Mouse (Mus musculus) heart, adult 8-10 months (tissue): ENCODE data around the gene Gpc4. TPM values are rescaled to one million over a fixed set of nuclear protein-coding genes. Genes with fewer than 3 reads are reported as not detected.

ENCODE experiments used
- DNase-seq: peaks from one replicate; pipeline ENCODE4 v3.0.0; 2022; ENCODE audit warnings: low spot score
- total RNA-seq, 4 experiments: library from RNA; stranded (reverse); gene quantifications; 2 replicates each; pipeline ENCODE4 v1.2.4; 2022

Gene Gpc4
- 10 to 100 TPM; 30.6 to 39.7 (median 34.3) TPM for total RNA-seq

DNA sequence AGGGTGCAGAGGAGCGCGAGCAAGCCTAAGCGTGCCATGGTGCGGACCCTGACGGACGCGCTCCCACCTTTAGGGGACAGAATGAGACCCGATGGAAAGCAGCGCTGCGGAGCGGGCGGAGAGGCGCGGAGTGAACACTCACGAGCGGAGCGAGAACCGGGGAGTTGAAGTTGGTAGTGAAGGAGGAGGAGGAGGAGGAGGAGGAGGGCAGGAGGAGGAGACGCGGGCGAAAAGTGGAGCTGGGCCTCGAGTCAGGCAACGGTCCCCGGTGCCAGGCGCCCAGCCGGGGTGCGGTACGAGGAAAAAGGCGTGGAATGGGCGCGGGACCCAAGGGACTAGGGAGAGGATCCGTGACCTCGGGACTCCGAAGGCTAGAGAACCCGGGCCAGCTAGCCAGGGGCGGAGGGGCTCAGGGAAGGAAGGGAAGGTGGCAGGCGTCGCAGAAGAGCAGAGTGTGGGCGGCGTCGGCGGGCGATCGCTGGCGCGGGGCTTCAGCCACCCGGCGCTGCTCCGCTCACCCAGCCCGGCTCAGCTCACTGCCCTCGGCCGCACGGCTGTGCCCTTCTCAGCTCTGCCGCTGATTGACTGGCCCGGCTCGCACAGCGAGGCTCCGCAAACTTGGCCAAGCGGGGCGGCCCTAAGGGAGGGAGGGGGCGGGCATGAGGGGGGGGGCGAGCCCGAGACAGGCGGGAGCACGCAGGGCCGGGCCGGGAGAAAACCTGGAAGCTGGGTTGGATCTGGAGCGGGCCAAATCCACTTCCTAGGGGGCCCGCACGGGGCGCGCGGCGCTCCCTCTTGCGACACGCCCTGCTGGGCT lies at the start of gene Gpc4:
Gpc4 (minus strand) TSS at position 515 of the 817 bp plus-strand sequence.
- DNase-seq, result peak; percentile 50

DNA sequence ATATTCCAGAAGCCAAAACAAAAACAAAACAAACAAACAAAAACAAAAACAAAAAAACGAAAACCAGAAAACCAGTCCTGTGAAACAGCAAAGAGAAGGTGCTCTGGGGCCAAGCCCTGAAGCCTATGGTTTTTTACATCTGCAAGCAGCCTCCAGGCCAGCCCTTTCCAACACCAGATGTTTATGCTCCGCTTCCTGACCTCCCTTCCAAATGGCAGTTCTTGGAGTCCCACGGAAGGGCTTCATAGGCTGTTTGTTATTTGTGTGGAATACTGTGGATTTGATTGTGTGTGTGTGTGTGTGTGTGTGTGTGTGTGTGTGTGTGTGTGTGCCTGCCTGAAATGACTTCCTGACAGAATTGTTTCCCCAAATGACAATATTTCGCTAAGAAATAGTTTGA lies 47.8 kb upstream of the Gpc4 start:
- no peak for DNase-seq

DNA sequence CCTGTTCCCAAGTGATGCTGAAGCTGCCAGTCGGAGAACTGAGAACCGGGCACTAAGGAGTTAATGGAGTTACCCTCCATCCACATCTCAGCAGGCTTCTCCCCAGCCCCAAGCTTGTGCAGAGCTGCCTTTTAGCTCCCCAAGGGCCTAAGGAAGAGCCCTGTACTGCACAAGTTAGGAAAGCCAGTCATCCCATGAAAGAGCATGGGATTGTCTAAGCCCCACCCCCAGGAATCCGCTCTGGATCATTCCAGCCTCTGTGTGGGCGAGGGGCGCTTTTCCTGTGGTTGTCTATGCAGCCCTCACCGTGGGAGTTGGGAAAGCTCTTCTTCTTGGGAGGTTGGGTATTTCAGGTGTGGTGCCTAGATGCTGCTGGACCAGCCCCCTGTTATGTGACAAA lies 34.8 kb upstream of the Gpc4 start:
- DNase-seq, result no peak

DNA sequence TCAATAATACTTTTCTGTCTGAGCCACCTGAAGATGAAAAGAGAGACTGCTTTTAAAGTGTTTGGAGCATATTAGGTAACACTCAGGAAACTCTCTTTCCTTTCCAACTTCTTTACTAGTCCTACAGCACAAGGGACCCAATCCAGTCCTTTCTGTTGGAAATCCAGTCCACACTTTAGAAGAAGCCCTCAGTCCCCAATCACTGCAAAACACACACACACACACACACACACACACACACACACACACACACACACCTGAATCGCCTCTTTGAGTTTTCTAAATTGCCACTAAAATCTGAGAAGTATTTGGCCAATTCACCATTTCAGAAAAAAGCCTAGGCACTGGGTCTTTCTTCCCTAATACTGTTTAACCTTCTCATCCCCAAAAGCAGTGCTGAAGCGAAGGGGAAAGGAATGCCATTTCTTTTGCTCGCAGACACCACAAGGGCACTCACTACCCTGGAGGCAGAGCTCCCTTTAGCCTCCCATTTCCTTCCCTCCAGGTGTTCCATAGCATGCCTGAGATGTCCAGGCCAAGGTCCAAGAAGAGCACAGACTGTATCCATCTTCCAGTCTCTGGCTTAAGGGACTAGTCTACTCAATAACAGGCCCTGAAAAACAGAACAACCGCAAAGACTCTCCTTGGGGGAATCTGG lies 28.4 kb upstream of the Gpc4 start:
- DNase-seq, result peak; percentile 10

DNA sequence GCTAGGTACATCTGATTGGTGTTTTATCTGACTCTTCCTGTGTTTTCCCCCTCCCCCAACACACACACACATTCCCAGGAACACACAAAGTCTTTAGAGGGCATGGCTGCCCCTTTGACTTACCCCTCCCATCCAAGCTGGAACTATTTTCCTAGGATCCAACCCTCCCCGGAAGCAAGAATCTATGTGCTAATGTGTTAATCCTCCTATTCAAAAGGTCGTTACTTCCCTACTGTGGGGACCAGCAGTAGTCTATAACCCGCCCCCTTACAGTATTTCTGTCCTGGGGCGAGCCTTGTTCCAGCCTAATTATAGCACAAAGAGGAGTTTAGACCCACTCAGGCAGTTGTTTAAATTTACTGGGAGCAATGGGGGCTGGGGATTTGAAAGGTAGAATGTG lies 24.0 kb upstream of the Gpc4 start:
- no peak for DNase-seq

DNA sequence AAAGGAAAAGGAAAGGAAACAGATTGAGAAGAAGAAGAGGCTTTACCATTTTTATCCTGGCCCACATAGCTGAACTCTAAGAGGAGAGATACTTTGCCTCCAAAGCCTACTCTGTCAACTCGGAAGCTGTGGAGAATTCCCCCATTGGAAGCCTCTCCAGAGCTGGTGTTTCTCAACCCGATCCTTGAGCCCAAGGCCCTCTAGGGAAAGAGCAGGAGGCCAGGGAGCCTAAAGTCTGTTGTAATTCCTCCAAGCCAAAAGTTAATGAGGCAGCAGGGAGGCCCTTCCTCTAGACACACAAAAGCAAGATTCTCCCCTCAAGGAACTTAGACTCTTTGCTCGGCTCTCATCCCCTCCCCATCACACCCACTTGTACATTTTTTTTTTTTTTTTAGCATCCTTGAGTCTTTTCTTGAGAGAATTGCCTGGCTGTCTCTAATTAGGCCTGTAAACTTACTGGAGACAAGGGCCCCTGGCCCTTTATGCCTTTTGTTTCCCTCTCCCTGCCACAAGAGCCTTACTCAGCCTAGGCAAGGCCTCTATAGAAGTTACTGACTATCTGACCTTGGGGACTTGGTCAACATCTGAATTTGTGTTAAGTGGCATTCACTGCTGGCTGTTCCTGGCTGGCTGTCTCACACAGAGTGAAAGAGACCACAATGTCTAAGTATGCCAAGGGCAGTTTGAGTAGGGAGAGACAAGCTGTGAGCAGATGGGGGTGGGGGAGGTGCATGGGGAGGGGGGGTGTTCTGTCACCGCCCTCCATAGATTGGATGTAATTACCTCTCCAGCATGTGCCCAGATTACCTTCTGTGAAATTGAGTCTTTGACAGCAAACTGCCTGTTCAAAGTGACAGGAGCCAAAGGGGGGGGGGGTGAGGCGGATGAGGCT lies 18.7 kb upstream of the Gpc4 start:
- no peak for DNase-seq

DNA sequence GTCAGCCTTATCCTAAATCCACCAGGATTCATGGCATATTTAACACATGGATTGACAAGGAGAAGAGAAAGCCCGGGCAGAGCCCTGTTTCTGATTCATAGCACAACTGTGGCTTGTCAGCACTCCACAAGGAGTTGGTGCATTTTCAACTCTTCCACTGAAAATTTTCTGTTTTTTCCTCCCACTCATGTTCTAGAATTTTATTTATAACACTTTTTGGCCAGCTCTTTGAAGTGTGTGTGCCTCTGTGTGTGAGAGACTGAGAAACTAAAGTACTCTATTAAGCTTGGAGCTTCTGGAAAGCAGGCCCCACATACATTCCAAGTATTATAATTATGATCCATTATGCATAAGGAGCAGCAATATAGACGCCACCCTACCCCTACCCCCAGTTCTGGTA lies 16.3 kb upstream of the Gpc4 start:
- DNase-seq, result no peak

DNA sequence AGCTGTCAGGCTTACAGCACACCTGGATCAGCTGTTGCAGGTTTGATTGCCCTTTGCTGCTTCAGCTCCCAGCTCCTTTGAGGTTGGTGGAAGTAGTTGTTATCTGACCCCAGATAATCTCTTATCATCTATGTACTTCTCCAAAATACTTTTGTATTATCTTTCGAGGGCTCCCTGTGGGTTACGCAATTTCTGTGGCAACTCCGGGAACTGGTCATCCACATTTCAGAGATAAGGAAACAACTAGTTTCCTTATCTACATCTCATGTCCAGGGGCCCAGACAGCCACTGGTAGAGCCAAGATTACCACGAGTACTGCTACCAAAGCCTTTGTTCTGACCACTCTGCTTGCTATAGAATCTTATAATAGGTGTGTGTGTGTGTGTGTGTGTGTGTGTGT lies 12.0 kb upstream of the Gpc4 start:
- no peak for DNase-seq

DNA sequence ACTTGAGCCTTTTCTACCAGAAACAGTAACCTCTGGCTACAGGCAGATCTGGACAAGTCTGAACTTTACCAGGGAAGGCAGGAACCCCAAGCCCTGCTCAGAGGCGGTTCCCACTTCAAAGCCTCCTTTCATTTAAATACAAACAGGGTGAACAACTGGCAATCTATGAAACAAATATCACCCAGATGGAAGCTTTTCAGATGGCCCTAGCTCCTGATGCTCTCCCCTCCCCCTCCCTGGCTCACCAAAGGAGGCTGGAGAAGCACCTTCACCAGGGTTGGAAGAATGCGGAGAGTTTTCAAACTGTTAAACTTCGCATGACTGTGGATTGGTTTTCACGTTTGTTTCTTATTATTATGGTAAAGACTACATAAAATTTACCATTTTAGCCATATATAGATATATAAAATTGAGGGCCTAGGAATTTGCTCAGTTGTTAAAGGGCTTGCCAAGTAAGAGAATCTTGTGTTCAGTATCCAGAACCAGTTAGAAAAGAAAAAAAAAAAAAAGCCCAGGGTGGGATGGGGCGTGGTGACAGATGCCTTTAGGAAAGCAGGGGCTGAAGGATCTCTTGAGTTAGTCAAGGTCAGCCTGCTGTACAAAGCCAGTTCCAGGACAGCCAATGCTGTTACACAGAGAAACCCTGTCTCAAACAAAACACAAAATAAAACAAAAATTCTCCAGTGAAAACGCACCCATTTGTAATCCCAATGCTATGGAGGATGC lies 2.6 kb upstream of the Gpc4 start:
- no peak for DNase-seq

DNA sequence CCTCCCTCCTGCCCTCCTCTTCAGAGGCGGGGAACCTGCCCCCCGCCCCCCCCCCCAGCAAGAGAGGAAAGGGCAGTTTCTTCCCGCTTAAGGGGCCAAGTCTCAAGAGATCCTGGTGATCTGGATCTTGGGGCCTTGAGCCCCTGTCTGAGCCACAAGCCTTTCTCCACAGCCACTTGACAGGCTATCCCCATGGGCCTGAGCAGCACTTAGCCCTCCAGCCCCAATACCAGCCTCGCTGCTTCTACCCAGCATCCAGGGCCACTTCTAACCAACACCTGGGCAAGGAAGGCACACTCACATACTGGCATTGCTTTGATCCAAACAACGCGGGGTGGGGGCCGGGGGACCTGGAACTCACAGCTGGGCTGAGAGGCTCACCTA lies 495 bp upstream of the Gpc4 start:
- no peak for DNase-seq

DNA sequence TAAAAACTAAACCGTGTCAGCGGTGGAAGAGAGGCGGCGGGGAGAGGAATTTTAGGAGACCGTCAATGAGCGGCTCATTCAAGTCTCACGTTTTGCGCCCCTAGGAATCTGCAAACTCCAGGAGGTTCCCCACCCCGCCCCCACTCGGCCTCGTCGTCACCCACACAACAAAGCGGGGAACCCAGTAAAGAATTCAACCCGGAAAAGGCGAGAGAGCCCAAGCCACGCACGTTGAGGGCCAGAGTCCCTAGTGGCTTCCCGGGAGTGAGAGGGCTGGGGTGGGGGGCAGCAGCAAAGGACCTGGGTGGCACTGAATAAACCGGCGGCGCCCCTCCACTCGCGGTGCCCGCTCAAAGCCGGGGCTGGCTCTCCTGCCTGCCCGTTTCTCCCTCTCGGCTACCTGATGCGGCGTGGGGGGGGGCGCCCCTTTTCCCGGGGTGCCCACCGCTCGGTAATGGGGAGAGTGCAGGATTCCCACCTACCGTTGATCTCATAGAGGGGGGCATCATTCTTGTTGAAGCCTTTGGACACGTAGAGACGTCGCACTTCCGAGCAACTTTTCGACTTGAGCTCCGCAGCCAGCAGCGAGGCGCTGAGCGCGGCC lies 816 bp downstream of the Gpc4 start:
- DNase-seq, result no peak

DNA sequence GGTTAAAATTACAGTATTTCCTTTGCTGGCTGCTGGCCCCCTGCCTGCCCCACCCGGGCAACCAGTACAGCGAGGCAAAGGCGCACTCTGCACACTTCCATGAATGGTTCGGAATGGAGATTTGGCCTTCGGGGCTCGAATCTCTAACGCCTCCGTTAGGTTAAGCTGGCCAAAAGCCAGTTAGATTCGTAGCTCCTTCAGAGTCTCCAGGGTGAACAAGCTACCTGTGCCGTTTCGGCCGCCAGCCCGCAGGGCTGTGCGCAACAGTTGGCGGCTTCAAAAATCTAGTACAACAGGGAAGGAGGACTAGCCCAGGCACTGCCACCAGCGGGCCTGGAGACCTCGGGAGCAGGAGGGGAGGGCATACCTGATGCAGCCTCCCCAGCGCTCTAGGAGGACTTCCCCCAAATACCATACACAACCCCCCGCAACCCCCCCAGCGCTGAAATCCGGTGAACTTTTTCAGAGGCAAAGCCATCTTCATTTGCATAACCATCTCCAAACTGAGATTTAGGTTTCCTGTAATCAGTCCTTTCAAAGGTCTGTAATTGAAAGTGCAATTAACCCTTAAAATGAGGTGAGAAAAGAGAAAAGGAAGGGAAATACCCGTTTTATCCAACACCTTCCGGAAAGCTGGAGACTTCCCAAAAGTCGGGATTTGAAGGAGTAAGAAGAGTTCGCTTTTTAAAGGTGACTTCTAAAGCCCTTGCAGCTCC lies 1.5 kb downstream of the Gpc4 start:
- no peak for DNase-seq

DNA sequence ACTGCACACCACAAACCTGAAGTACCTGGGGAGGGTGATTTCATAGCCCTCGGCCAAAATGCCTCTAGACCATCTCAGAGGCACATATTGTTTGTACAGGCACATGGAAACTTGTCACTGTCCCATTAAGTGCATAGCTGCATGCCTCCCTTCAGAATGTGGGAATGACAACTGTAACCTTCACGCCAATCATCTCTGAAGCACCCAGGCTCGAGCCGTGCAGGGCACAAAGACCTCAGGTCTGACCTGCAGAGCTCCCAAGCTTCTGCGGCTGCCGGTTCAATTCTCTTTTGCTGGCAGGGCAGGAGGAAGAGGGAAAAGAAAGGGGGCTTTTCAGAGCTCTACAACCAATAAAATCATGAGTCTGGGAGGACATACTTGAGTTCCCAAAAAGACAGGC lies 2.3 kb downstream of the Gpc4 start:
- DNase-seq, result no peak

DNA sequence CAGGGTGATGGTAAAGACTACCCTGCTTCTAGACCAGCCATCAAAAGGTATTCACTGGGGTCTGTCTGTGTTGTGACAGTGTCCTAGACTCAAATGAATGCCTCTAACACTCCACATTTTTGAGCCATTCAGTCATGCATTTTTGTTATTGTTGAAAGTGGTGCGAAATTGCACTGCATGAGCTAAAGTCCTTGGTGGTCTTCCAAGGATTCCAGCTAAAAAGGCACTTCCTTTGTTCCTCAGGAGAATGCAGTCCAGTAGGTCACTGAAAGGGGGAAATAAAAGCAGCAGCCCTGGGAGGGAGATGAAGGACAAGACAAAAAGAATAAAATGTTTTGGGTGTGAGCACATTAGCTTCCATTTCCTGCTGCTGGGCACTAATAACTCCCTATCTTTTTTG lies 2.8 kb downstream of the Gpc4 start:
- no peak for DNase-seq

DNA sequence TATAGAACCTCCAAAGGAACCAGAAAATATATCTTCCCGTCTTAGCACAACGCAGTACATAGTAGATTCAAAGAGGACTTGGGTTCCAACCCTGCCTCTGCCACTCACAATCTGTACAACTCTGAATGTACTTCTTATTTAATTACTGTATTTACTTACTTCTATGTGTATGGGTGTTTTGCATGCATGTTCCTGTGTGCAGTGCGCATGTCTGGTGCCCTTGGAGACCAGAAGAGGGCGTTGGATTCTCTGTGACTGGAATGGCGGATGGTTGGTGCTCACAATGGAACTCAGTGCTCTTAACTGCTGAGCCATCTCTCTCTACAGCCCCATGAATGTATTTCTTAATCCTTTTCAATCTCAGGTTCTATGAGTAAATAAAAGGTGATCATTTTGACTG lies 5.4 kb downstream of the Gpc4 start:
- no peak for DNase-seq

DNA sequence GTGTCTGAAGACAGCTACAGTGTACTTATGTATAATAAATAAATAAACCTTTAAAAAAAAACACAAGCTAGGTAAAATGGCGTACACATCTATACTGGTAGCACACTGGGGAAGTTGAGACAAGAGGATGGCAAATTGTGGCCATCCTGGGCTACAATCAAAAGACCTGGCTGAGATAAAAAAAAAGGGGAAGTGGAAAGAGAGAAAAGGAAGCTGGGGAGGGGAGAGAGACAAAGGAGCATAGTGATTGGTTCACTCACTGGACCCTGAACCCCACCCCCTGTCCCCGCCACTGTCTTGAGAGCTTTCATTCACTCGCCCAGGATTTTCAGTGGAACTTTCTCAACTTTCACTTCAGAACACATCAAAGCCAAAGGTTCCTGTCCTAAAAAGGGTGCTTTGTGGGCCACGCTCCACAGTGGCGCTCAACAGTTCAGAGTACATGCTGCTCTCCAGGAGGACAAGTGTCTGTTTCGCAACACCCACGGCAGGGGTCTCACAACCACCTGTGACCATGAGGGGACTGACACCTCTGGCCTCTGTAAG lies 9.6 kb downstream of the Gpc4 start:
- DNase-seq, result no peak

DNA sequence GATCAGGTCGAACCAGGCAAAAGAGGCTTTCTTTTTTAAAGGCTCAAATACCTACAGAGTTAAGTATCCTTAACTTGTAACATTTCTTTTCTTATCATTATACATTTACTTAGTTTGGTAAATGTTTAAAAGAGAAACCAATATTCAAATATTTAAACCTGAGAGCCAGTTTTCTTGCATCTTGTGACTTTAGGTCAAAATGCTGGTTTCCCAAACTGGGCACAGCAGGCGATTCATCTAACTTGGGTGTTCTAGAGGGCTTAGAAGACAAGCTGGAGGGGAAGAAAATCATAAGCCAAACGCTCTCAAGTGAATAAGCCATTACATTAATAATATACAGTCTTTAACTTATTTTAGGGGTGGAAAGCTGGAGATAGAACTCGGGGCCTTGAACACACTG lies 10.2 kb downstream of the Gpc4 start:
- no peak for DNase-seq

DNA sequence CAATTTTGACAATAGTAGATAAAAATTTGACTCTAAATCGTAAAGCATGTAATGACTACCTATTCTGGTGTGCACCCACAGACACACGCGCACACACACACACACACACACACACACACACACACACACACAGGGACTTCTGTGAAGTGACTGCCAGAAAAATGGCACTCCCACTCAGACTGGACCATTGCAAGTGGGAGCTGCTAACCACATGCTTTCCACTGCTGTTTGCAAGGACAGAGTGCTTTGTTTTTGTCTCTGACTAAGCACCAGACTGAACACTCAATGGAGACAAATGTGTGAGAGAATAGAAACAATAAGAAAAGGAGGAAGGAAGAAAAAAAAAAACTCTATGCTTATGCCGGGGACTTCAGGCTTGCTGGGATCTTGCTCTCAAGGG lies 11.6 kb downstream of the Gpc4 start:
- DNase-seq, result no peak

DNA sequence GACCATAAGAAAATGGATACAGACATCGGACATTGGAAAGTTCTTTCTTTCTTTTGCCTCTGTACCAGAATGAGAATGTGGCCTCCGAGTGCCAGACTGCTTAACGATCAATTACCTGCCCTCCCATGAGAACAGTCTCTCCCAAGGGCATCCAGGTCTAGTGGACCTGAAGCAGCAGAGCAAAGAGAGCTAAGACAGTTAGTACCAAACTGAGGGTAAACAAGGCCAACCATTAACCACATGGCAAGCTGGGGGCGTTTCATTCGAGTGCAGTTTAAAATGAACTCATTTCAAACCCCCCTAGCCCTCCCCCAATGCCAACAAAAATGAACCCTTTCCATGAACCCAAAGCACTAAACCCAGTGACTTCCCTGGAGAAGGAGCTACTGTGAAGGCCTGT lies 12.1 kb downstream of the Gpc4 start:
- no peak for DNase-seq

DNA sequence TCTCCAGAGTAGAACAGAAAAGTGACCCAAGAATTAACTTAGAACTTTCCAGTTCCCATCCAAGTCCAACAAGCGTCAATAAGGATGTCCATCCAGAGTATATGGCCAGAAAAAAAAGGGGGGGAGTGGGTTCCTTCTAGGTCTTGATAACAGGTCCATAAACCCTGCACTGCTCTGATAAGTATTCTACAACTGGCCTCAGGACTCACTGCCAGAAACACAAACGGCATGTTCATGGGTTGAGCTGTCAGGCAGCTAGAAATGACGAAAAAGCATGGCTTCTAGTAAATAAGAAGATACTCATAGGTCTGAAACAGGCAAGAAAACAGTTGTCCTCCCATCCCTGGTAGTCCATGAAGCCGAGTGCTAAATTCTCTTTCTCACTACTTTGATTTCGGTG lies 13.5 kb downstream of the Gpc4 start:
- DNase-seq, result no peak
